Mouse (Mus musculus): Measurements from ENCODE around the gene Cebpe.

Gene Cebpe

GRCm38 (mm10) chr14:54712074-54712473 is at the start of gene Cebpe:
Gene Cebpe (minus strand): TSS chr14:54712174.
- DNase-seq, result no peak

GRCm38 (mm10) chr14:54756382-54756781 is 44.4 kb upstream of the Cebpe start:
- no peak for DNase-seq

GRCm38 (mm10) chr14:54754602-54755018 is 42.6 kb upstream of the Cebpe start:
- no peak for DNase-seq

- no peak for DNase-seq
These were observed 42.1 kb upstream of the Cebpe start for GRCm38 (mm10) chr14:54753986-54754601.

GRCm38 (mm10) chr14:54752938-54753337 is 41.0 kb upstream of the Cebpe start:
- no peak for DNase-seq

- DNase-seq, result no peak
These were observed 39.8 kb upstream of the Cebpe start for GRCm38 (mm10) chr14:54751768-54752167.

GRCm38 (mm10) chr14:54749238-54749637 is 37.3 kb upstream of the Cebpe start:
- no peak for DNase-seq

GRCm38 (mm10) chr14:54747942-54748917 is 36.3 kb upstream of the Cebpe start:
- no peak for DNase-seq

- DNase-seq, result no peak
These were observed 34.1 kb upstream of the Cebpe start for GRCm38 (mm10) chr14:54746038-54746437.

GRCm38 (mm10) chr14:54744473-54744872 is 32.5 kb upstream of the Cebpe start:
- no peak for DNase-seq

- DNase-seq, result no peak
These were observed 30.4 kb upstream of the Cebpe start for GRCm38 (mm10) chr14:54742375-54742774.

- no peak for DNase-seq
These were observed 29.7 kb upstream of the Cebpe start for GRCm38 (mm10) chr14:54741721-54742120.

- no peak for DNase-seq
These were observed 25.7 kb upstream of the Cebpe start for GRCm38 (mm10) chr14:54737634-54738033.

- no peak for DNase-seq
These were observed 24.9 kb upstream of the Cebpe start for GRCm38 (mm10) chr14:54736555-54737552.

- DNase-seq, result no peak
These were observed 23.2 kb upstream of the Cebpe start for GRCm38 (mm10) chr14:54735221-54735620.

- DNase-seq, result no peak
These were observed 22.0 kb upstream of the Cebpe start for GRCm38 (mm10) chr14:54734004-54734403.

- no peak for DNase-seq
These were observed 20.2 kb upstream of the Cebpe start for GRCm38 (mm10) chr14:54732206-54732605.

- no peak for DNase-seq
These were observed 18.3 kb upstream of the Cebpe start for GRCm38 (mm10) chr14:54730305-54730704.

- DNase-seq, result no peak
These were observed 17.1 kb upstream of the Cebpe start for GRCm38 (mm10) chr14:54728823-54729653.

GRCm38 (mm10) chr14:54727565-54727964 is 15.6 kb upstream of the Cebpe start:
- no peak for DNase-seq

- no peak for DNase-seq
These were observed 12.1 kb upstream of the Cebpe start for GRCm38 (mm10) chr14:54724049-54724448.

- no peak for DNase-seq
These were observed 9.7 kb upstream of the Cebpe start for GRCm38 (mm10) chr14:54721711-54722110.

All from spleen, adult 18-20 months (tissue).